Mouse (Mus musculus) myocyte (in vitro differentiated cells): ENCODE data around the gene Txlnb. TPM values are rescaled to one million over a fixed set of nuclear protein-coding genes. Genes with fewer than 3 reads are reported as not detected.
"Not testable (repeated sequence)": the region's sequence is repeated elsewhere in the genome, so short reads cannot be mapped to it uniquely, and the experiment has no call there.

Experiments used
- H3K27me3 ChIP-seq: one replicate; pipeline ENCODE4 v1.6.1; 2011; ENCODE audit not compliant: control insufficient read depth, insufficient read depth, insufficient read length
- H3K36me3 ChIP-seq: one replicate; pipeline ENCODE4 v1.6.1; 2011; ENCODE audit not compliant: control insufficient read depth, insufficient read depth
- H3K4me2 ChIP-seq: one replicate; pipeline ENCODE4 v1.6.1; 2011; ENCODE audit warnings: low read depth, control low read depth
- H3K4me3 ChIP-seq: one replicate; pipeline ENCODE4 v1.5.1; 2011; ENCODE audit warnings: mild to moderate bottlenecking, control low read depth, moderate library complexity
- H3K79me2 ChIP-seq: one replicate; pipeline ENCODE4 v1.6.1; 2011; ENCODE audit not compliant: control insufficient read depth, insufficient read depth
- H3ac ChIP-seq: one replicate; pipeline ENCODE4 v1.6.1; 2011; ENCODE audit not compliant: control insufficient read depth, insufficient read length
- CEBPB ChIP-seq: IDR thresholded peaks from 2 replicates; pipeline ENCODE4 v1.6.1; 2011; ENCODE audit warnings: mild to moderate bottlenecking, moderate library complexity; ENCODE audit not compliant: poor library complexity, insufficient read depth, severe bottlenecking
- E2F4 ChIP-seq: IDR thresholded peaks from one replicate; pipeline ENCODE4 v1.6.1; 2011; ENCODE audit warnings: mild to moderate bottlenecking, control low read depth, moderate library complexity; ENCODE audit not compliant: insufficient read depth
- MAX ChIP-seq: IDR thresholded peaks from one replicate; pipeline ENCODE4 v1.6.1; 2011; ENCODE audit warnings: low read depth, mild to moderate bottlenecking, control low read depth
- MYOD1 ChIP-seq, 3 experiments: IDR thresholded peaks; one replicate each; pipeline ENCODE4 v1.6.1; 2011; ENCODE audit warnings: control low read depth in 2 of 3, low read depth in 2 of 3, mild to moderate bottlenecking in 2 of 3, moderate library complexity in 1 of 3; ENCODE audit not compliant: insufficient read length in 2 of 3, control insufficient read depth in 1 of 3
- MYOG ChIP-seq, 3 experiments: IDR thresholded peaks; one replicate each; pipeline ENCODE4 v1.6.1; 2011; ENCODE audit warnings: control low read depth in 2 of 3, low read depth in 2 of 3, mild to moderate bottlenecking in 2 of 3; ENCODE audit not compliant: insufficient read length in 2 of 3, control insufficient read depth in 1 of 3, insufficient read depth in 1 of 3
- POLR2A ChIP-seq: IDR thresholded peaks from one replicate; pipeline ENCODE4 v1.6.1; 2011; ENCODE audit warnings: low read depth, mild to moderate bottlenecking, control low read depth, moderate library complexity; ENCODE audit not compliant: insufficient read length
- POLR2AphosphoS2 ChIP-seq: IDR thresholded peaks from one replicate; pipeline ENCODE4 v1.6.1; 2011; ENCODE audit warnings: low read depth, control low read depth; ENCODE audit not compliant: insufficient read length
- REST ChIP-seq: IDR thresholded peaks from one replicate; pipeline ENCODE4 v1.6.1; 2011; ENCODE audit warnings: mild to moderate bottlenecking, control low read depth, moderate library complexity; ENCODE audit not compliant: insufficient read depth, insufficient read length
- SRF ChIP-seq: IDR thresholded peaks from one replicate; pipeline ENCODE4 v1.6.1; 2011; ENCODE audit warnings: low read depth; ENCODE audit not compliant: control insufficient read depth, insufficient read length
- TCF12 ChIP-seq: IDR thresholded peaks from one replicate; pipeline ENCODE4 v1.6.1; 2011; ENCODE audit warnings: mild to moderate bottlenecking, control low read depth; ENCODE audit not compliant: poor library complexity, insufficient read depth, severe bottlenecking
- TCF3 ChIP-seq: IDR thresholded peaks from one replicate; pipeline ENCODE4 v1.6.1; 2011; ENCODE audit warnings: low read depth, control low read depth; ENCODE audit not compliant: insufficient read length
- USF1 ChIP-seq: IDR thresholded peaks from one replicate; pipeline ENCODE4 v1.6.1; 2011; ENCODE audit warnings: low read depth, mild to moderate bottlenecking, control low read depth, moderate library complexity
- polyA plus RNA-seq: library from polyadenylated mRNA; unstranded; fragments of >200 nt; fragmentation: generic; extraction: Trizol; gene quantifications from one replicate; pipeline ENCODE4 v1.2.1, GENCODE M21; 2012; ENCODE audit warnings: missing spikeins

The Txlnb gene
- polyA plus RNA-seq, 1 experiment, result 7.0 TPM

DNA sequence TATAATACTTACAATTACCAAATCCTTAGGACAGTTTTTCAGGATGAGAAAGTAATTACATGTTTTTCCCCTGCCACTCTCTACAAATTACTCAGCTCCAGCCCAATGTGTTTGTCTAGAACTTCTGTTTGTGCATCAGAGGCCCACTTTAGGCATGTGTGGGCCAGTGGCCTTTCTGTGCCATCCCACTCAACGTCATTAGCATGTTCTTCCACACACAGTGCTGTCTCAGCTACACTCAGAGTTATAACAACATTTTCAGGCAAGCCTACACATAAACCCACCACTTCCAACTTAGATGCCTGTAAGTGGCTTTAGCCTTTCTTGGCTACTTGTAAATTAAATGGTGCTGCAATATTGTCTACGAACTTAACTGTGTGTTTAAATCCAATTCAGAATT lies 5.8 kb downstream of the Txlnb start:
- Histone ChIP-seq H3ac (no peak overlapping the region), H3K36me3 (no peaks in the 10 kb centered on the region), H3K79me2 (no peaks in the 10 kb centered on the region), H3K27me3 (no peaks in the 10 kb centered on the region), H3K4me3 (no peak overlapping the region), H3K4me2 (no peak overlapping the region)
- no peak for TF ChIP-seq TCF12
- no peak for TF ChIP-seq SRF
- TF ChIP-seq CEBPB, result no peak
- TF ChIP-seq E2F4, result no peak
- TF ChIP-seq REST, result no peak
- no peak for TF ChIP-seq USF1
- TF ChIP-seq POLR2AphosphoS2, result no peak
- no peak for TF ChIP-seq MYOD1 (IDR thresholded peaks at IDR 0.05; ENCODE audit: control insufficient read depth in 1 of 3, insufficient read length in 2 of 3, low read depth in 2 of 3)
- TF ChIP-seq MAX, result no peak
- TF ChIP-seq POLR2A, result no peak
- TF ChIP-seq TCF3, result no peak
- TF ChIP-seq MYOG (IDR thresholded peaks at IDR 0.05; ENCODE audit: control insufficient read depth in 1 of 3, insufficient read depth in 1 of 3, insufficient read length in 2 of 3, low read depth in 2 of 3), result no peak

DNA sequence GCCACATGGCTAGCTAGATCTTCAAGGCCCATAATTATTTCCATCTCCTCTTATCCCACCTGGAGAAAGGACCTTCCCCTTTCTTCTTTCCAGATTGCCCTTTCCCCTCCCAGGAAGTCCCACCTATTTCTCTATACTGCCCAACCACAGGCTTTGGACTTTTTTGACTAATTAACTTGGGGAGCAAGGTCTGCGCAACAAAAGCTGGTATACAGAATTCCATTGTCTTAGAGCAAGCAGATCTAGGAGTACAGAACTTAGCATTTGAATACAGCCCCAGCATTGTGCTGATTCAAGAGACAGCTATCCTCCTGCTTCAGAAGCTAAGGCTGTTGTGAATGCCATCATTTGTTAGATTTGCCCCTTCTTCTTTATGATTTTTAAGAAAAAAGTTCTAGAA lies 12.5 kb downstream of the Txlnb start:
- no peak overlapping the region for H3K4me2 ChIP-seq
- H3K79me2 ChIP-seq, result no peaks in the 10 kb centered on the region
- H3ac ChIP-seq, result no peak overlapping the region
- no peak for TF ChIP-seq E2F4
- no peak for TF ChIP-seq TCF12
- TF ChIP-seq POLR2A, result no peak
- no peak for TF ChIP-seq USF1
- no peak for TF ChIP-seq REST
- no peak for TF ChIP-seq MYOG (IDR thresholded peaks at IDR 0.05; ENCODE audit: control insufficient read depth in 1 of 3, insufficient read depth in 1 of 3, insufficient read length in 2 of 3, low read depth in 2 of 3)
- TF ChIP-seq SRF, result no peak
- TF ChIP-seq TCF3, result no peak
- TF ChIP-seq MAX, result no peak
- TF ChIP-seq POLR2AphosphoS2, result no peak
- H3K4me3 ChIP-seq, result no peak overlapping the region
- no peaks in the 10 kb centered on the region for H3K27me3 ChIP-seq
- no peaks in the 10 kb centered on the region for H3K36me3 ChIP-seq

DNA sequence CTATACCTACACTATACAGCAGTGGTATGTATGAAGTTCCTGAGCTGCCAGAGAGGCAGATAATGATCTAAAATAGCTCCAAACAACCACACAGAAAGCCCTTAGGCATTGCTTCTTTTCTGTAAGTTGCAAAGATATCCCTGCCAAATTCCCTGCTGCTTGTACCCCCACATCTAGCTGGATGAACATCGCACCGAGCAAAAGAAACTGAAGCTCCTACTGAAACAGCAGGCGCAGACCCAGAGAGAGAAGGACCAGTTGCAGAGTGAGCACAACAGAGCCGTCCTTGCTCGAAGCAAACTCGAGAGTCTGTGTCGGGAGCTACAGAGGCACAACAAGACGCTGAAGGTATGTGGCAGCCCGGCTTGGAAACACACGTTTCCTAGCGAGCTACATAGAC lies 19.0 kb downstream of the Txlnb start:
- H3K79me2 ChIP-seq, result no peaks in the 10 kb centered on the region
- no peak overlapping the region for H3K4me3 ChIP-seq
- H3K36me3 ChIP-seq, result no peaks in the 10 kb centered on the region

DNA sequence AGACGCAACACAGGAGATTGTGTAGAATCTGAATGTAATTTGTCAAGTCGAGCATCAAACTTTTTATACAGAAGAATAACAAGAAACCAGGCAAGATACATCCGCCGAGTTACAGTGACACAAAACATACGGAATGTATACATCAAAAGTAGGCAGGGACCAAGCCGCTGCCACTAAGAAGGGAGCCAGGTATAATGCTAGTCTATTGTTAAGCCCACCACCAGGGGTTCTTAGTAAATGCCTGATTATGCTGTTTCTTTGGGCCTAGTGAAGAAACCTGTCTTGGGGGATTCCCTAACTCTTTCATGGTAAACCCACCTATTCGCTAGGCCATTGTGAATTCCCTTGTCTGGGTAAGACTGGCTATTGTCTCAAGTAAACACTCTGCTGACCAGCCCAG lies 24.4 kb downstream of the Txlnb start:
- H3K4me2 ChIP-seq, H3K4me3 ChIP-seq, H3ac ChIP-seq, H3K36me3 ChIP-seq, H3K79me2 ChIP-seq, H3K27me3 ChIP-seq: not testable (repeated sequence)

More for the DNA sequence above, 19.0 kb downstream of the Txlnb start:
- H3K27me3 ChIP-seq, result no peaks in the 10 kb centered on the region
- H3K4me2 ChIP-seq, result no peak overlapping the region
- TF ChIP-seq E2F4 (no peak), POLR2AphosphoS2 (no peak), TCF3 (no peak), MAX (no peak), REST (no peak), MYOD1 (IDR thresholded peaks at IDR 0.05; ENCODE audit: control insufficient read depth in 1 of 3, insufficient read length in 2 of 3, low read depth in 2 of 3) (no peak), SRF (no peak), TCF12 (no peak), USF1 (no peak)
- H3ac ChIP-seq, result no peak overlapping the region

DNA sequence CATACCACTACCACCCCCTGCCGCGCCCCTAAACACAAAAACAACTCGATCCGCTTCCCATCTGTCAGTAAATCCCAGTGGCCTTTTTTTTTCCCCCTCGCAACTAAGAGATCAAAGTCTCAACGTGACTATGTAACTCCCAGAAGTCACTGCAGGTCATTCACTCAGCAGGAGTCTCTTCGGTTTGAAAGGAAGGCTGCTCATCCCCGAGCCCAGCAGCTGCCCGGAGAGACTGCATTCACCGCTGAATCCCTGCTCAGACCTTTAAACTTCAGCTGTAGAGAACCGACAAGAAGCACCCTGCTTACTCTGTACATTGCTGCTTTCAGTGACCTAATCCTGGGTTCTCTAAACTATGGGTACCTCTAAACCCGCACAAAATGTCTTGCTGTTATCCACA lies 31.4 kb downstream of the Txlnb start:
- H3K4me3 ChIP-seq, result no peak overlapping the region
- peaks cover 4% of the 10 kb centered on the region for H3K36me3 ChIP-seq
- no peaks in the 10 kb centered on the region for H3K79me2 ChIP-seq
- H3ac ChIP-seq, result no peak overlapping the region
- H3K4me2 ChIP-seq, result no peak overlapping the region
- TF ChIP-seq CEBPB, result no peak
- no peak for TF ChIP-seq MYOD1 (IDR thresholded peaks at IDR 0.05; ENCODE audit: control insufficient read depth in 1 of 3, insufficient read length in 2 of 3, low read depth in 2 of 3)
- TF ChIP-seq USF1, result no peak
- no peak for TF ChIP-seq TCF3
- no peak for TF ChIP-seq TCF12
- TF ChIP-seq POLR2AphosphoS2, result no peak
- no peak for TF ChIP-seq MAX
- no peaks in the 10 kb centered on the region for H3K27me3 ChIP-seq
